Mouse (Mus musculus) brown adipose tissue, adult 24 weeks (tissue): Measurements from ENCODE around the gene Vmn1r149. TPM values are rescaled to one million over a fixed set of nuclear protein-coding genes. Genes with fewer than 3 reads are reported as not detected.
"Not testable (repeated sequence)": the region's sequence is repeated elsewhere in the genome, so short reads cannot be mapped to it uniquely, and the experiment has no call there.

Source experiments
- H3K27ac ChIP-seq: fragments of 200-500 bp; replicated peaks from 2 replicates; pipeline ENCODE4 v1.5.1; 2012; ENCODE audit warnings: low read depth, mild to moderate bottlenecking, low read length
- H3K4me1 ChIP-seq: fragments of 200-500 bp; 2 replicates; pipeline ENCODE4 v1.6.1; 2012; ENCODE audit warnings: low read length, mixed read lengths; ENCODE audit not compliant: control insufficient read depth, insufficient read depth, insufficient read length
- H3K4me3 ChIP-seq: fragments of 200-500 bp; 2 replicates; pipeline ENCODE4 v1.5.1; 2012; ENCODE audit warnings: low read depth, mild to moderate bottlenecking, low read length, moderate library complexity; ENCODE audit not compliant: insufficient read depth
- polyA plus RNA-seq: library from polyadenylated mRNA; stranded (reverse); fragments of >200 nt; gene quantifications from 2 replicates; pipeline ENCODE4 v1.2.4, GENCODE M21; 2012; ENCODE audit not compliant: missing spikeins, insufficient read depth, insufficient read length

The Vmn1r149 gene
- polyA plus RNA-seq: not detected in 2 replicates

DNA sequence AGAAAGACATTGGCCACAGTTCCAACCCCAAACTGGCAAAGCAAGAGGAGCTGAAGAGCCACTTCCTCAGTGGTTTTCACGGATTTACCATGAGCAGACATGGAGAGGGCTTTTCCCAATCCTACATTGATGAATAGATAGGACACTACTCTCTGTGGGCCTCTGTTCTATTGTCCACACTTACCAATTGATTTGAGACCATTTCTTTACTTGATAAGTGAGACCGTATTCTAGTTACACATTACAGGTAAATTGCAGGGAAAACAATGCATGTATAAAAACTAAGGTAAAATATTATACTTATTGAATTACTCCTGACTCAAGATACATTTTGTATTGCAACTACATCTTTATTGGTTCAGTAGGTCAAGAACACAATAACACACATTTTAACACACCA is at the start of gene Vmn1r149:
Gene Vmn1r149, minus strand, starts transcription at position 101 of the 400 bp plus-strand sequence.
- H3K4me1 ChIP-seq, H3K4me3 ChIP-seq, H3K27ac ChIP-seq: not testable (repeated sequence)

DNA sequence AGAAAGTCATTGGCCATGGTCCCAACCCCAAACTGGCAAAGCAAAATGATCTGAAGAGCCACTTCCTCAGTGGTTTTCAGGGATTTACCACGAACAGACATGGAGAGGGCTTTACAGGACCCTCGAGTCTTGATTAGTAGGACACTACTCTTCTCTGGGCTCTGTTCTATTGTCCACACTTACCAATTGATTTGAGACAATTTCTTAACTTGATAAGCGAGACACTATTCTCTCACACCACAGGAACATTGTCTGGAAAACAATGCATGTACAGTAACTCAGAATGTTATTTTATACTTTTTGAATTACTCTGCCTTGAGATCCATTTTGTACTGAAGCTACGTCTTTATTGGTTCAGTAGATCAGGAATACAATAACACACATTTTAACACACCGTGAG is 25.9 kb upstream of the Vmn1r149 start, which contains the start of gene Gm10665:
Gene Gm10665, minus strand, starts transcription at position 101 of the 400 bp plus-strand sequence.
- not testable (repeated sequence) for H3K4me3 ChIP-seq, H3K27ac ChIP-seq, H3K4me1 ChIP-seq

DNA sequence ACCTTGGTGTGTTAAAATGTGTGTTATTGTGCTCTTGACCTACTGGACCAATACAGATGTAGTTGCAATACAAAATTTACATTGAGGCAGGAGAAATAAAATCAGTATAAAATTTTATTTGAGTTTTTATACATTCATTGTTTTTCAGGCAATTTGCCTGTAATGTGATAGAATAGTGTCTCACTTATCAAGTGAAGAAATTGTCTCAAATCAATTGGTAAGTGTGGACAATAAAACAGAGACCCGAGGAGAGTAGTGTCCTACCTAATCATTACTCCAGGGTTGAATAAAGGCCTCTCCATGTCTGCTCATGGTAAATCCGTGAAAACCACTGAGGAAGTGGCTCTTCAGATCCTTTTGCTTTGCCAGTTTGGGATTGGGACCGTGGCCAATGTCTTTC is 24.7 kb downstream of the Vmn1r149 start, which contains the start of gene Vmn1r148:
Gene Vmn1r148, plus strand, starts transcription at position 301 of the 400 bp plus-strand sequence.
- H3K4me1 ChIP-seq: not testable (repeated sequence)

More for the DNA sequence above, 24.7 kb downstream of the Vmn1r149 start, which contains the start of gene Vmn1r148:
- not testable (repeated sequence) for H3K4me3 ChIP-seq, H3K27ac ChIP-seq

Other genes starting within 250 kb of the Vmn1r149 start
- not detected in 2 replicates for gene Vmn1r143, start 248.9 kb downstream of the Vmn1r149 start, polyA plus RNA-seq
- not detected in 2 replicates for gene Gm8653, start 237.0 kb downstream of the Vmn1r149 start, polyA plus RNA-seq
- gene Gm8453, start 208.7 kb downstream of the Vmn1r149 start, polyA plus RNA-seq: not detected in 2 replicates
- not detected in 2 replicates for gene Gm4187, start 108.5 kb downstream of the Vmn1r149 start, polyA plus RNA-seq
- gene Gm8660, start 67.2 kb downstream of the Vmn1r149 start, polyA plus RNA-seq: not detected in 2 replicates
- not detected in 2 replicates for gene Vmn1r148, start 24.6 kb downstream of the Vmn1r149 start, polyA plus RNA-seq
- not detected in 2 replicates for gene Gm10665, start 25.8 kb upstream of the Vmn1r149 start, polyA plus RNA-seq
- not detected in 2 replicates for gene Vmn1r151, start 61.4 kb upstream of the Vmn1r149 start, polyA plus RNA-seq
- gene Vmn1r152, start 84.7 kb upstream of the Vmn1r149 start, polyA plus RNA-seq: not detected in 2 replicates
- not detected in 2 replicates for gene Gm8677, start 96.7 kb upstream of the Vmn1r149 start, polyA plus RNA-seq
- gene Gm4201, start 127.1 kb upstream of the Vmn1r149 start, polyA plus RNA-seq: not detected in 2 replicates
- not detected in 2 replicates for gene Gm4565, start 149.9 kb upstream of the Vmn1r149 start, polyA plus RNA-seq
- gene Vmn1r155, start 219.8 kb upstream of the Vmn1r149 start, polyA plus RNA-seq: not detected in 2 replicates